Mouse (Mus musculus) ES-Bruce4 (cell line): Measurements from ENCODE around the gene 1700025G04Rik.

ENCODE experiments used
- CTCF ChIP-seq: IDR thresholded peaks from one replicate; pipeline ENCODE4 v1.8.1; 2011; ENCODE audit warnings: low read depth, low read length
- EP300 ChIP-seq: IDR thresholded peaks from 2 replicates; pipeline ENCODE4 v1.6.1; 2011; ENCODE audit warnings: low read depth, low read length; ENCODE audit not compliant: insufficient read depth
- POLR2A ChIP-seq: IDR thresholded peaks from one replicate; pipeline ENCODE4 v1.8.1; 2011; ENCODE audit warnings: low read length; ENCODE audit not compliant: insufficient read depth

DNA sequence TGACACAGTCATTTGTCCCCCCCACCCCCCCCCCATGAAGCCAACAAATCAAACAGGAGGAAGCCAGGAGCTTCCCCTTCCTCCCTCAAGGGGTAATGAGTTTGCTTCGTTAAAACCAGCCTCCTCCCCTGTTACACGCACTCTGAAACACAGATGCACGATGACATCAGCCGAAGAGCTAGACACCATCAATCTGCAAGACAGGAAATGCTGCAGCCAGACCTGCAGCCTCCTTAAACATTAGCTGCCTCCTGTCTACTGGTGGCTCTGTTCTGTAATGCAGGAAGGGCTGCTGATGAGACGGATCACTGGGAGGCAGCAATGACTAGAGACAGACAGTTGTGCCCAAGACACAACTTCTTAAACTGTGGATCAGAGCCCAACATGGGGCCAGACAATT lies 70.7 kb downstream of the 1700025G04Rik start:
- no peak for TF ChIP-seq EP300
- no peak for TF ChIP-seq CTCF
- TF ChIP-seq POLR2A, result no peak
